Mouse (Mus musculus): ENCODE measurements around the gene Gm10112.

Gene Gm10112

DNA sequence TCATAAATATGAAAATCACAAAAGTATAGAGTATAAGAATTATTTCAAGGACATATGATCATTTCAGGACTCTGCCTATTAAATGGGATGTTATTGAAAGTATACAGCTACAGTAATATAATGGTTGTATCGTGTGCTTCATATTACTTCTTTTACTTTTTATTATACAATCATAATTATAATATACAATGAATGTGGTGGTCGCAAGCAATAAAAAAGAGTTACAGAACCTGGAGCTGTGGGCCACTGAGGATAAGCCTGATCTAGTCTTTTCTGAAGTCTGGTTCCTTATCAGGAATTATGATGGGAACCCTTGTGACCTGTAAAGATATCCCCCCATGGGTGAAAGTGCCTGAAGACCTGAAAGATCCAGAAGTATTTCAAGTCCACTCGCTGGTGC lies at the start of gene Gm10112:
Gene Gm10112 (plus strand): TSS at position 301 of the 400 bp plus-strand sequence.
- no peak for DNase-seq (ENCODE audit: low spot score)

DNA sequence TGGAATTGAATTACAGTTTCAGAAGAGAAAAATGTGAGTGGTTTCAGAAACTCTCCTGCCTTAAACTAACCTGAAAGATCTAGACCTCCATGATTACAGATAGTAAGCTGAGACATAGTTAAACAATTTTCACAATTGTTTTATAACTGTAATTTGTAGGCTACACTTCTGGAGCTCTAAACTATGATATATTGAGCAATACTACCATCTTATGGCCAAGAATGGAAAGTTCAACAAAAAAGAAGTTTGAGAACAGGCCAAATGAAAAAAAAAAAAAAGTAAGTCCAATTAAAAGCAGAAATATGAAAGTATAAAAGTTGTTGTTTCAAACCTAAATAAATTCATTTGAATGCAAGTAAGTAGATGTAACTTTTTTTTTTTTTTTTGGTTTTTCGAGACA lies 21.4 kb downstream of the Gm10112 start:
- no peak for DNase-seq (ENCODE audit: low spot score)

DNA sequence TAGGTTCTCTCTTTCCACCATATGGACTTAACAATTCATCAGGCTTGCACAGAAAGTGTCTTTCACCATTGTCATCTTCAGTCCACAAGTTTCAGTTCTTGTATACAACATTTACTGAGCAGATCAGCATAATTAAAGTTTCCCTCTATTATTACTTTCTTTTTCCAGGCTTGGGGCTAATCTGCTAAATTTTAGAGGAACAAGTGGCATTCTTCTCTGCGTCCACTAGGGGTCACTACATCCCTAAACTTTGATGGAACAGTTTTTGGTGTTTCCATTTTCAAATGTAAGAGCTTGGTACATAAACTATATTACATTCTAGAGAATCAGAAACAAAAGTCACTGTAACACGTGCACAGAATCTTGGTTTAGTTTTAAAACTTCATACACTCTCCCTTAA lies 28.2 kb downstream of the Gm10112 start:
- peak; percentile 28 for DNase-seq (ENCODE audit: low spot score)

DNA sequence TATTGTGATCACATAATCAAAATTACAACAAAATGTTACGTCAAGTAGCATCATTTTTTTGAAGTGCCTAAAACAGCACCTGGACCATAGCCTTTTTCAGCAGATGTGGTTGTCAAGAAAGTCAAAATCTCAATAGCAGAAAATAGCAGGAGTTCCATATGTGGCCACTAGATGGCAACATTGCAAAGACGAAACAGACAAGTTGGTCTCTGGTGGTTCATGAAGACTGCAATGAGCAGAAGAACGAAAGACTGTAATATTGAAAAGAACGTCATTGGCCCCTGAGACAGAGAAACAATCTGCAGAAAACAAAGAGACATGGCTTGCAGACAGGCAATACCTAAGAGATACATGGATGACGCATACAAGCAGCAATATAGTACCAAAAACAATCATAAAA lies 42.1 kb downstream of the Gm10112 start:
- peak; percentile 57 for DNase-seq (ENCODE audit: low spot score)

All from MN1 (cell line).